Mouse (Mus musculus) megakaryocyte, embryonic 14.5 days (primary cell): ENCODE measurements around the gene E130308A19Rik. TPM values are rescaled to one million over a fixed set of nuclear protein-coding genes. Genes with fewer than 3 reads are reported as not detected.

ENCODE experiments used
- H3K27me3 ChIP-seq: replicated peaks from 2 replicates; pipeline ENCODE3; 2012; ENCODE audit warnings: inconsistent platforms
- H3K36me3 ChIP-seq: replicated peaks from 2 replicates; pipeline ENCODE3; 2012; ENCODE audit warnings: low read length, inconsistent platforms, mixed read lengths
- H3K4me1 ChIP-seq: 2 replicates; pipeline ENCODE4 v1.6.1; 2012; ENCODE audit warnings: inconsistent platforms
- H3K4me3 ChIP-seq: replicated peaks from 2 replicates; pipeline ENCODE3; 2012; ENCODE audit warnings: moderate library complexity, mild to moderate bottlenecking, inconsistent platforms
- H3K9me3 ChIP-seq: 2 replicates; pipeline ENCODE4 v1.6.1; 2012; ENCODE audit warnings: inconsistent platforms
- FLI1 ChIP-seq: IDR thresholded peaks from 2 replicates; pipeline ENCODE4 v1.6.1; 2012; ENCODE audit warnings: low read length, inconsistent platforms, mixed read lengths
- GATA1 ChIP-seq: IDR thresholded peaks from 3 replicates; pipeline ENCODE4 v1.6.1; 2012; ENCODE audit warnings: mixed read lengths, low read length, inconsistent platforms, borderline replicate concordance
- polyA plus RNA-seq: library from polyadenylated mRNA; stranded (reverse); fragments of >175 nt; gene quantifications from 2 replicates; pipeline ENCODE4 v1.2.3, GENCODE M21; 2012; ENCODE audit warnings: low replicate concordance; ENCODE audit not compliant: insufficient read depth

The E130308A19Rik gene
- 0.51 and 2.1 TPM in 2 replicates for polyA plus RNA-seq

DNA sequence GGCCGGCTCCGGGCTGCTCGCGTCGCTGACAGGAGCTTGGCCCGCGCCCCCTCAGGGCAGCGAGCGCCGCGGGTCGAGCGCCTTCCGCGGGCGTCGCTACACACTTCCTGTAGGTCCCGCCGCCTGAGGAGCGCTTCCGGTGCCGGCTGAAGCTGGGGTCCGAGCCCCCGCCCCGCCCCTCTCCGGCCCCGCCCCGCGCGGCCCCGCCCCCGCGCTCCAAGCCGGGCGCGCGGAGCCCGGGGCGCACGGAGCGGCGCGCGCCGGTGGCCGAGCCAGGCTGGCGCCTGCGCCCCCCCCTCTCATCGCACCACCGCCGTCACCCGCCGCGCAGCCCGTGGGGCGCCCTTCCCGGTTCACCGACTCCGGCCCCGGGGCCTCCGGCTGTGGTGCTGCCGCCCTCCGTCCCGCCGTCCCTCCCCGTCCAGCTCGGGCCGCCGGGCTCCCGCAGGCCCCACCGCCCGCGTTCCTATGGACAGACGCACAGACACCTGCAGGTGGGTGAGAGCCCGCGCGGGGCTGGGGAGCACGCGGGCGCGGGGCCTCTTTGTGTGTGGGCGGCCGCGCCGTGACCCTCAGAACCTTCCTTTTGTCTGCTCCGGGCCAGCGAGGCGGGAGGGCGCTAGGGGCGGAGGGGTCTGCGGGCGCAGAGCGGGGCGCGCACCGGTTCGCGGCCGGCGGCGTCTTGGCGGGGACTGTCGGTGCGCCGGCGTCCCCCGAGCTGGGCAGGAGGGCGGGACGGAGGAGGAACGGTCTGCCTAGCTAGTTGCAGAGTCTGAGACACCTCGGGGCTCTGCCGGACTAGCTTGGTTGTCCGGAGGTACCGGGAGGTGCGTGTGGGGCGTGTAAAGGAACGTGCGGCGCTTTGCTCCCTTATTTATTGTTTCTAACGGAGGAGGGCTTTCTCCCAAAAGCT, at the start of gene E130308A19Rik:
E130308A19Rik (plus strand) TSS at position 214 of the 913 bp plus-strand sequence.
- peaks cover 33% of the 10 kb centered on the region for H3K4me1 ChIP-seq
- H3K9me3 ChIP-seq, result peaks cover 6% of the 10 kb centered on the region
- no peaks in the 10 kb centered on the region for H3K27me3 ChIP-seq
- peak within 1 kb of the TSS; percentile 96 for H3K4me3 ChIP-seq
- no peak for TF ChIP-seq FLI1
- TF ChIP-seq GATA1, result no peak
- peaks cover 5% of the 10 kb centered on the region for H3K36me3 ChIP-seq

DNA sequence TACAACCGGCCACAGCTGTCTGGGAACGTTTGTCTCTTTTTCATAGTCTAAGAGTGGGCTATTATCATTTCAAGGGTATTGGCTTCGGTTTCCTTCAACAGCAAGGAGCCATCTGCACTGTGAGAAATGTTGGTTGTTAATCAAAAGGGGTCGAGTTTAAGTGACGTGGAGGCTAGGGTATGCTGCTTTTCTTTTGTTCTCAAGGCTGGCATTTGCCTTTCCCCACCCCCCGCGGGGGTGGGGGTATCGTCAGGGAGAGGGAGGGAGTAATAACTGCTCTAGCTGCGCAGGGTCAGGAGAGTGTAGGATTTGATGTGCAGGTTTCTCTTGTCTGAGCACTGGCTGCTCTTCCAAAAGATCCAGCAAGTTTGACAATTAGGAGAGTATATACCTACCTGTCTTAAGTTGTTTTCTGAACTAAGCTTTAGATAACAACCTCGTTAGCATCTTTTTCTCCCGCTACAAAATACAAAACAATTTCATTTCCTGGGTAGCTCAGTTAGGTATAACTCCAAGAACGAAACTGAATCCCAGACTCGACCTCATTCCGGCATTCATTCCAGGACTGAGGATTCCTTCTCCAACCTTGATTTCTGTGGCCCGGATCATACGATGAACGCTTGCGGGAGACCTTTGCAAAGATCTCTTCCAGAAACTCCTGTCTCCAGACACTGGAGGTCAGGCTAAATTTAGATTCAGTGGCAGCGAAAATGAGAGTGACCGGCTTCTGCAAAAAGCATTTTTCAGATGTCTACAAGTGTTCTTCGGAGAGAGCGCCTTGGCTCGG, 45.3 kb upstream of the E130308A19Rik start:
- peak overlapping the region; percentile 93 for H3K4me3 ChIP-seq
- H3K36me3 ChIP-seq, result no peaks in the 10 kb centered on the region
- H3K9me3 ChIP-seq, result no peaks in the 10 kb centered on the region
- H3K27me3 ChIP-seq, result no peaks in the 10 kb centered on the region
- H3K4me1 ChIP-seq, result peaks cover 14% of the 10 kb centered on the region
- no peak for TF ChIP-seq FLI1
- TF ChIP-seq GATA1, result no peak

DNA sequence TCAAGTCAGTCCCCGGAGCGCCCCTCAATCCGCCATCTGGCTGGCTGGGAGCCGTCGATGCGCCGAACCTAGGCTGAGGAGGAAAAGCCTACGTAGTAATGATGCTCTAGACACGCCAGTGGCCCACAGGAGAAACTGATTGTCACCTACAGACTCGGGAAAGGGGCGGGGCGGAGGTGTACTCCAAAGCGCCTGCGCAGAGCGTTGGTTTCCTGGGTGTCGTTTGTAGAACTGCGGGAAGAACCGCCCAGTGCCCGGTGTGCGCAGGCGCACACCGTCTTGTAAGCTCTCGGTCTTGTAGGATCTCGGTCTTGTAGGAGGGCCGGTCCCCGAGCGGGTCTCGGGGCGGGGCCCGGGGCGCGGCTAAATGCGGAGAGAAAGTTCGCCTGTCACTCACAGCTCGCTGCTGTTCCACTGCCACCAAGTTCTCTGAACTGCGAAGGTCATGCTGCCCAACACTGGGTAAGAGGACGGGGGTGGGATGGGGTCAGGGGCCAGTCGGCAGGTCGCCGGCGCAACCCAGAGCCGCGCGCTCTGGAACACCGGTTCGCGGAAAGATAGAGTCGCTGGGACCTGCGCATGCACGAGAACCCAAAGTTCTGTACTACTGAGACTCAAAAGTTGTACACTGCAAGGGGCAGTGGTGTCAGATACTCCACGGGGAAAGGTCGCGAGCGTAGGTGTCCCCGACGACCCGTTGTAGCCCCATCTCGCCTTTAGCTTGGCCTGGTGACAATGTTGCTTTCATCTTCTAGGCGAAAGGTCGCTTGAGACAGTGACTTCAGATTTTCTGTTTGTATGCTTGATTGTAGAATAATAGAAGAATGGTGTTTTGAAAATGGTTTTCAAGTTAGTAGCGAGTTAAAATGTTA, 44.5 kb upstream of the E130308A19Rik start, which contains the start of gene Hsdl2:
Hsdl2 (plus strand) TSS at position 250 of the 872 bp plus-strand sequence.
- peaks cover 13% of the 10 kb centered on the region for H3K4me1 ChIP-seq
- TF ChIP-seq FLI1 (no peak), GATA1 (no peak)
- H3K9me3 ChIP-seq, result no peaks in the 10 kb centered on the region
- H3K27me3 ChIP-seq, result no peaks in the 10 kb centered on the region
- H3K4me3 ChIP-seq, result peak within 1 kb of the TSS; percentile 93
- peaks cover under 1% of the 10 kb centered on the region for H3K36me3 ChIP-seq

DNA sequence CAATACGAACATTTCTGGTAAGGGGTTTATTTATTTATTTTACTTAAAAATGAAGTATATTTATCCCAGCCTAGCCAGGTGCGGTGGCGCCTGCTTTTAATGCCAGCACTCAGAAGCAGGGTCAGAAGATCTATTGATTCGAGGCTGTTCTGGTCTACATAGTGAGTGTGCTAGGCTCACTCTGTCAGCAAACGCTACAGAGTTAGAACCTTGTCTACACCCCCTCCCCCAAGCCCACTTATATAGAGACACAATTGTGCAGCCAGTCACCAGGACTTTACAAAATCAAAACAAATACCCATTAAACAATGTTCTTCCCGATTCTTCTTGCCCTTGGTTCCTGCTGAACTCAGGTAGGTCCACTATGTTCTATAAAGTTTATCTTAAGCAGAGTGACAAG, 43.8 kb upstream of the E130308A19Rik start:
- peak overlapping the region; percentile 93 for H3K4me3 ChIP-seq
- peaks cover 19% of the 10 kb centered on the region for H3K4me1 ChIP-seq
- H3K27me3 ChIP-seq, result no peaks in the 10 kb centered on the region
- H3K9me3 ChIP-seq, result no peaks in the 10 kb centered on the region
- peaks cover 7% of the 10 kb centered on the region for H3K36me3 ChIP-seq
- TF ChIP-seq FLI1, result no peak
- no peak for TF ChIP-seq GATA1

DNA sequence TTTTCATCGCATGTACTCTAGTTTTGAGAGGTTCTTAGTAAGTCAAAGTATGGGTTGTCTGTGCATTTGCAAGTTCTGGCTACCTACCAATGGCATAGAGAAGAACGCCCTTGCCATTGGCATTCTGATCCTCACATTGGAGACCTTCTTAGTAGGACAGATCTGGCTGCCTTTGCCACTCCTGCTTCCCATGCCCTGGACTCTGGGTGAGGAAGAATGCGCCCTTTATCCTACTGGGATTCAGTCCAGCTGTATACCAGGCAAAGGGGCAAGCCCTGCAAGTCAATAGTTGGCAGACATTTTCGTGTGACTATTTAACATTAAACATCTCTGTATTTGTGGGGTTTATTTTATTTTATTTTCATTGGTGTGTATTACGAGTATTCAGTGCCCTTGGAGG, 40.9 kb upstream of the E130308A19Rik start:
- Histone ChIP-seq H3K4me3 (no peak overlapping the region), H3K4me1 (peaks cover 30% of the 10 kb centered on the region), H3K36me3 (peaks cover 14% of the 10 kb centered on the region), H3K9me3 (no peaks in the 10 kb centered on the region), H3K27me3 (no peaks in the 10 kb centered on the region)
- TF ChIP-seq FLI1 (no peak), GATA1 (no peak)

DNA sequence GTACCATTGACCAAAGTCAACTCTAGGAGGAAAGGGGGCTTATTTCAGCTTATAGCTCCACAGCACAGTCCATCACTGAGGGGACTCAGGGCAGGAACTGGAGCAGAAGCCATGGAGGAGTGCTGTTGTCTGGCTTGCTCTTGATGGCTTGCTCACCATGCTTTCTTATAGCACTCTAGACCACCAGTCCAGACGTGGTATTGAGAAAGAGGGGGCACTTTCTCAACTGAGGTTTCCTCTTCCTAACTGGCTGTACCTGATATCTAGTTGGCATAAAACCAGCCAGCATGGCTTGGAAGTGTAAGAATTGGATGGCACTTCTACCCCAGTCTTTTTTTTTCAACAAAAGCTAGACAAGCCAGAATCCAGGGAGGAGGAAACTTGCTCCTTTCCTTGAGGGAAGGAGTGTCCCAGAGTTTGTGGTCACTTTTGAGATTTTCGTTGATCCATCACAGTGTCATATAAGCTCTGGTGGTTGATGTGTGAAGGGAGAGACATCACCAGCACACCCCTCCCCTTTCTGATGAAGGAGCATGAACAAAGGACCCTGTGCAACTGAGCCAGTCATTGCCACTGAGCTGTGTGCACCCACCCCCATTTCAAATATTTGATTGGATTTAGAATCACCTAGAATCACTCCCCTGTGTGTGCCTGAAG, 38.7 kb upstream of the E130308A19Rik start:
- Histone ChIP-seq H3K9me3 (no peaks in the 10 kb centered on the region), H3K27me3 (no peaks in the 10 kb centered on the region), H3K4me1 (peaks cover 18% of the 10 kb centered on the region), H3K36me3 (peaks cover 23% of the 10 kb centered on the region), H3K4me3 (no peak overlapping the region)
- TF ChIP-seq GATA1, result no peak
- TF ChIP-seq FLI1, result no peak

DNA sequence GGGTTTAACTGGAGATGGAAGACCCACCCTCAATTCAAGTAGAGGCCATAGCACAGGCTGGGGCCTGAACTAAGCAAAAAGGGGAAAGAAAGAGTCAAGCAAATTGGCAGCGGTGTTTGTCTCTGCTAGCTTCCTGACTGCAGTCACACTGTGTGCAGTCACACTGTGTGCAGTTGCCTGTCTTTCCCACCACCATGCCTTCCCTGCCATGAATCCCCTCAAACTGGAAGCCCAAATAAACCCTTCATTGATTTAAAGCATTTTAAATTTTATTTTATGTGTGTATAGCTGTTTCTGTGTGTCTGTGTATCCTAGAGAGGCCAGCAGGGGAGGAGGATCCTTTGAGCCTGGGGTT, 38.2 kb upstream of the E130308A19Rik start:
- TF ChIP-seq FLI1, result no peak
- no peak for TF ChIP-seq GATA1
- no peaks in the 10 kb centered on the region for H3K27me3 ChIP-seq
- H3K9me3 ChIP-seq, result no peaks in the 10 kb centered on the region
- H3K36me3 ChIP-seq, result peaks cover 27% of the 10 kb centered on the region
- no peak overlapping the region for H3K4me3 ChIP-seq
- H3K4me1 ChIP-seq, result peaks cover 17% of the 10 kb centered on the region

DNA sequence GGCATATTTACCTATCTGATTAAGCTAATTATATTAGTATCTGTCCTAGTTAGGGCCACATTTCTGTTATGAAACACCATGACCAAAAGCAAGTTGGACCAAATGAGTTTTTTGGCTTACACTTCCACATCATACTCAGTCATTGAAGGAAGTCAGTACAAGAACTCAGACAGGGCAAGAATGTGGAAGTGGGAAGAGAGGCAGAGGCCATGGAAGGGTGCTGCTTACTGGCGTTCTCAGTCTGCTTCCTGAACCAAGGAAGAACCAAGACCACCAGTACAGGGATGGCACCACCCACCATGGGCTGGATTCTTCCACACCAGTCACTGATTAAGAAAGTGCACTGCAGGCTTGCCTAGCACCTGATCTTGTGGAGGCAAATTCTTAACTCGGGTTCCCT, 31.4 kb upstream of the E130308A19Rik start:
- H3K9me3 ChIP-seq, result no peaks in the 10 kb centered on the region
- H3K4me1 ChIP-seq, result peaks cover 12% of the 10 kb centered on the region; the same call in 1 of the 2 replicates
- H3K27me3 ChIP-seq, result no peaks in the 10 kb centered on the region
- TF ChIP-seq GATA1, result no peak
- no peak for TF ChIP-seq FLI1
- H3K4me3 ChIP-seq, result no peak overlapping the region
- H3K36me3 ChIP-seq, result peaks cover 50% of the 10 kb centered on the region

DNA sequence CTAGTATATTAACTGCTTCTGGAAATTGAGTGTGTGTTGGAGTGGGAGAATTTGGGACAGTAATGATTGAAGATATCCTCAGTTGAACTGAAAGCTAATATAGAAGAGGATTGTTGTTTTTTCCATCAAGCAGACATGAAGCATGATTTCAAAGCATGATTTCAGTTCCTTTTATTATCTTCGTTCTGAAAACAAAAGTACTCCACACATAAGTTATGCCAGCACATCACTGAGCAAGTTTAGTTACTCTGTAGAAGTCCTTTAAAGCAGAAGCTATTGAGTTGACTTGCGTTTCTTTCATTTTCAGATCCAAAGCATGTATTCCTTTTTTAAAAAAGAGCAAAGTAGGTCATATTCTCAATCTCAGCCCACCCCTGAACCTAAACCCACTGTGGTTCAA, 29.5 kb upstream of the E130308A19Rik start:
- Histone ChIP-seq H3K36me3 (peaks cover 52% of the 10 kb centered on the region), H3K9me3 (no peaks in the 10 kb centered on the region), H3K4me3 (no peak overlapping the region), H3K27me3 (no peaks in the 10 kb centered on the region), H3K4me1 (peaks cover 12% of the 10 kb centered on the region; the same call in 1 of the 2 replicates)
- TF ChIP-seq GATA1 (no peak), FLI1 (no peak)
